Mouse (Mus musculus): ENCODE results near the gene Krtcap2.

DNA sequence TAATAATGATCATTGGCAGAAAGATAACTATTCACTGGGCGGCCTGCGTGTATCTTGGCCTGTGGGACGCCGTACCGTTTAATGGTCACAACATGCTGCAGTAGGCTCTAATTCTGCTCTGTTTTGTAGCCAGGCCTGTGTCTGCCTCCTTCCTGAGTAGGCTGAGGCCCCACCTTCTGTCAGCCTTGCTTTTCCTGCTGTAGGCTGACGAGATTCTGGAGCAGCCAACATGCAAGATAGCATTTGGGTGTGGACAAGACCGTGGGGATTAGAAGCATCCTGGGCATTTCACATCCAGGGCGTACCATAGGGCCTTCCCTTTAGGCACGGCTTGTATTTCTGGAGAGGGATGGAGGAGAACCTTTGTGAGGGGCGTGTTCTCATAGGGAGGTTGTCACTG lies 16.7 kb downstream of the Krtcap2 start:
- TF ChIP-seq CTCF (IDR thresholded peaks at IDR 0.05; ENCODE audit: insufficient read depth, low read length) = no peak
- no peak for TF ChIP-seq POLR2A (IDR thresholded peaks at IDR 0.05; ENCODE audit: borderline replicate concordance, extremely low read depth, low read depth, low read length)

Data from lung, adult 2 months (tissue).